Mouse (Mus musculus) layer of hippocampus, adult 9-11 months (tissue): Measurements from ENCODE around the gene Naip2.
A peak's percentile ranks its signal among the peaks of the same experiment; 100 is the strongest.
"Not testable (repeated sequence)": the region's sequence is repeated elsewhere in the genome, so short reads cannot be mapped to it uniquely, and the experiment has no call there.

Experiments
- DNase-seq: peaks from one replicate; pipeline ENCODE4 v3.0.0; 2022

Gene Naip2

DNA sequence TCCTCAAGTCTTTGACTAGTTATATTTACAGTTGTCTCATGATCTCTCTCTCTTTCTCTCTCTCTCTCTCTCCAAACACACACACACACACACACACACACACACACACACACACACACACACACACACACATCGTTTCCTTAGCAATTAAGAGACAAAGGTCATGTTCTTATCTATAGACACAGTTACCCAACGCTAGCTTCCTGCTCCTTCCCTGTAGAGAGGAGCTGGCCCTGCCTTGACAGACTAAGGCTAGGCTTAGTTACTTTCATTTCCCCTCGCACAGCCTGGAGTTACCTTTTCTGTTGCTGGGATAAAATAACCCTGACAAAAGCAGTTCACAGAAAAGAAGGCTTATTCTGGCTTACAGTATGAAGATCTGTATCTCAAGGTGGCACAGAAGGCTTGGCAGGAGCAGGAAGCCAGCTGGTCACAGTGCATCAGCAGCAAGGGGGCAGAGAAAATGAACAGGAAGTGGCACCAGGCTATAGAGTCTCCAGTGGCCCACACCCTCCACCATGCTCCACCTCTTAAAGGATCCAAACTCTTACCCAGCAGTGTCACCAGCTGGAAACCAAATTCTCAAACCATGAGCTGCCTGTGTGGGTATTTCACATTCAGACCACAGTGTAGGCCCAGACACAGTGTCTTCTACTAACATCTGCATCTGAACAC, at the start of gene Naip2:
Gene Naip2, minus strand, starts transcription at position 434 of the 675 bp plus-strand sequence.
- DNase-seq: peak; percentile 8

DNA sequence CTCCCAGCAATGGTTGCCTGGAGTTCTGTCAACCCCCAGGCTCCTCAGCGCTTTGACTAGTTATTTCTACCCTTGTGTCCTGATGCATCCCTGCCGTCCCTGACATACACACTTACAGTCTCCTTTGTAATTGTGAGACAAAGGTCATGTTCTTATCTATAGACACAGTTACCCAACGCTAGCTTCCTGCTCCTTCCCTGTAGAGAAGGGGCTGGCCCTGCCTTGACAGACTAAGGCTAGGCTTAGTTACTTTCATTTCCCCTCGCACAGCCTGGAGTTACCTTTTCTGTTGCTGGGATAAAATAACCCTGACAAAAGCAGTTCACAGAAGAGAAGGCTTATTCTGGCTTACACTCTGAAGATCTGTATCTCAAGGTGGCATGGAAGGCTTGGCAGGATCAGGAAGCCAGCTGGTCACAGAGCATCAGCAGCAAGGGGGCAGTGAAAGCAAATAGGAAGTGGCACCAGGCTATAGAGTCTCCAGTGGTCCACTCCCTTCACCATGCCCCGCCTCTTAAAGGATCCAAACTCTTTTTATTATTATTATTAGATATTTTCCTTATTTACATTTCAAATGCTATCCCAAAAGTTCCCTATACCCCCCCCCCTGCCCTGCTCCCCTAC, 45.1 kb upstream of the Naip2 start:
- not testable (repeated sequence) for DNase-seq

- not testable (repeated sequence) for DNase-seq
These were observed 44.3 kb upstream of the Naip2 start, which contains the start of gene Naip5 for GRCm38 (mm10) chr13:100246223-100246622. Naip5 (minus strand) TSS chr13:100246323.

DNA sequence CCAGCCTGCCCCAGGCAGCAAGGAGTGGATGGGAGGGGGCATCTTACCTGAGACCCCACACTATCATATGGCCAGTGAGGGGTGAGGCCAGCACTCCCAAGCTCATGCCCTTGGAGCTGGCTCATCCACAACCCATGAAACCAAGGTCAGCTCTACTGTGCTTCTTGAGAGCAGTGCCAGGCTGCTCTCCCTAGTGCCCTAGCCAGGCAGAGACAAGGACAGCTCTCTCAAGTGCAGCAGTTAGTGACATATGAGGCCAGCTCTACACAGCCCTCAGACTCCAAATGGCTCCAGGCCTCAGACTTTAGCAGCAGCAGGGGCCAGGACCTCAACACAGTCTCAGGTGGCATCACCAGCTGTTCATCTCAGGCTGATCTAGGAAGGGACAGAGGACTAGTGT, 41.8 kb upstream of the Naip2 start:
- no peak for DNase-seq

GRCm38 (mm10) chr13:100213683-100214082, 11.8 kb upstream of the Naip2 start:
- DNase-seq: not testable (repeated sequence)

DNA sequence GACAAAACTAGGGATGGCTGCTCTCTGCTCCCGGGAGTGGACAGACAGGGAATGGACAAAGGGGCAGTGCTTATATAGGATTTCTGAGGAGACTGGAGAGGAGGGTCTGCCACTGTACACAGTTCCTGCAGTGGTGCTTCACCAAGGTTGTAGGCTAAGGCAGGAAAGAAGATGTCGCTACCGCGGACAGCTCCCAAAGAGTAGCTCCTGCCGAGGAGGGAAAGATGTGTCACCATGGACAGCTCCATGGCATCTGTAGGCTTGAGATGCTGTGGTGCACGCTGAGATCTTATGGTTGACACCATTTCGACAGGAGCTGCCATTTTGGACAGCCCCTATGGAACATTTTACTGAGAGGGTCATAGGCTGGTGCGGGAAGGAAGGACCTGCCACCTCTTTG, 8.6 kb upstream of the Naip2 start:
- DNase-seq: no peak

GRCm38 (mm10) chr13:100203319-100203718, 1.4 kb upstream of the Naip2 start:
- no peak for DNase-seq

DNA sequence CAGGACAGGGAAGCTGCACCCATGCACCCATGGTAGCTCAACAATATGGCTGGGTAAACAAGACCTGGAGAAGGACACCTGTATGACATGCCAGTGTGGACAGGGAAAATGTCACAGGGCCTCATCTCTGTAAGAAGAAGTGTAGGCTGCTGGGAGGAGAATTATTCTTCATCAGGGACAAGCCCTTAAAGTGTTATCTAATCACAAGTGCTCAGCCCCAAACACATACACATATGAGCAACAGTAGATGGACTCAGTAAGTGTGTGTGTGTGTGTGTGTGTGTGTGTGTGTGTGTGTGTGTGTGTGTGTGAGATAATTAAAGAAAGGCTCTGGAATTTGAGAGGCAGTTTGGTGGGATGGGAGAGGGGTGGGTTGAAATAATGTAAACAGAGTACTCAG, 1.1 kb downstream of the Naip2 start:
- no peak for DNase-seq

DNA sequence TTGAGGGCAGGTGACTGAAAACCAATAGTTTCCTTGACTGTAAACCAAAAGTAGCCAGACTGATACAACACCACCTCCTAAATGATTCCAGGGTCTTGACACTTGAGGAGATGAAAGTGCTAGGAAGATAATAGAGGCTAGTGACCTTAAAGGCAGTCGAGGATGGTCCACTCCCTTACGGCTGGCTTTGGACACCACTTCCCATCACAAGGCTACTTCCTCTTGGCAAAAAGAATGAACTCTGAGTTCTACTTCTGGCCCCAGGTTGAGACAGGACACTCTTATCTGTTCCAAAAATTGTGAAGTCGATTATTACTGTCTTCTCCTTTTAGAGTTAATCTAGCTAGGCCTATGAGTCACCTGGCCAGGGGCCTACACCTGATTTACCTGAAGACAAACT, 6.5 kb downstream of the Naip2 start:
- no peak for DNase-seq

DNA sequence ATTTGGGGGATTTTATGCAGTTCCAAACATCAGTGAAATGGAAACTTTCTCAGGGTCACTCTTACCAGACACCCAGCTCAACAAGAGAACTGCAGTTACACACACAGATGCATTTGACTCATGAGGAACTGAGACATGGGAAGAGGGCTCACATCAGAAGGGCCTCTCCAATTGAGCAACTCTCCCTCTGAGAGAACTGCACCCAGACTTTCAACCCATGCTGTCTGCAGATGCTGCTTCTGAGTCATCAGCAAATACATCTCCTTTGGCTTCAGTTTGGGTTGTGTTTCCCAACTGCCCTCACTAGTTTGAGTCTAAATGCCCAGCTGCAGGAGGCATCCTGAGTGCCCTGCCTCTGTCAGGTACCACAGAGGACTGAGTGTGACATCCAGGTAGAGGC, 18.8 kb downstream of the Naip2 start:
- peak; percentile 60 for DNase-seq

DNA sequence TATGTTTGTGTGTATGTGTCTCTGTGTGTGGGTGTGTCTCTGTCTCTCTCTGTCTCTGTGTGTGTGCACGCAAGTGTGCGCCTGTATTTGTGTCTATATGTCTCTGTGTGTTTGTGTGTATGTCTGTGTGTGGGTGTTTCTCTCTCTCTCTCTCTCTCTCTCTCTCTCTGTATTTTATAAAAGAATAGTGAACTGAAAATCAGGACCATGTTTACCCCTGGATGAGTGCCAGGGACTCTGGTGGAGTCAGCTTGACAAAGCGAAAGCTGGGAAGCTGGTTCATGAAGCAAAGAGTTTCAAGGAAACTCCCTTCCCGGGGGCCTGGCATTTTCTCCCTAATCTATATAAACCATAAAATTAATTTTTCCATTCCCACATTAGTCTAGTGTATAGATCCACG, 27.5 kb downstream of the Naip2 start:
- not testable (repeated sequence) for DNase-seq

GRCm38 (mm10) chr13:100166378-100166777, 35.5 kb downstream of the Naip2 start:
- DNase-seq: not testable (repeated sequence)

DNA sequence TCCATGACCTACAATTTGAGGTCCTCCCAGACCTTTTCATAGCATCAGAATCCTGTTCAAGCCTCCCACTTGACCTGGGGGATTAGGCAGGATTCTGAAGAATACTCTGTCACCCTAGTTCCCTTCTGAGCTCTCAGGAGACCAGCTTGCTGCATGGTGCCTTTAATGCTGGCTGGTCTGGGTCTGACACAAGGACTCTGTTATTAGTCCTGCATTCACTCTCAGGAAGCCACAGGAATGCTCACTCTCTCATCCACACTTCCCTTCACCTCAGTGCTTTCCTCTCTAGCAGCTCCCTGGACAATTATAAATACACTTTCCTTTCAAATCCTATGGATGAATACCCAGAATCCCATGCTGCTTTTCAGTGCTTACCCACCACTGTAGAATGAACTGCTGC, 39.4 kb downstream of the Naip2 start:
- not testable (repeated sequence) for DNase-seq

GRCm38 (mm10) chr13:100161171-100161870, 40.6 kb downstream of the Naip2 start:
- DNase-seq: not testable (repeated sequence)

- DNase-seq: no peak
These were observed 45.3 kb downstream of the Naip2 start for GRCm38 (mm10) chr13:100156624-100157023.

- DNase-seq: peak; percentile 59
These were observed 49.2 kb downstream of the Naip2 start for GRCm38 (mm10) chr13:100152659-100153058.

DNA sequence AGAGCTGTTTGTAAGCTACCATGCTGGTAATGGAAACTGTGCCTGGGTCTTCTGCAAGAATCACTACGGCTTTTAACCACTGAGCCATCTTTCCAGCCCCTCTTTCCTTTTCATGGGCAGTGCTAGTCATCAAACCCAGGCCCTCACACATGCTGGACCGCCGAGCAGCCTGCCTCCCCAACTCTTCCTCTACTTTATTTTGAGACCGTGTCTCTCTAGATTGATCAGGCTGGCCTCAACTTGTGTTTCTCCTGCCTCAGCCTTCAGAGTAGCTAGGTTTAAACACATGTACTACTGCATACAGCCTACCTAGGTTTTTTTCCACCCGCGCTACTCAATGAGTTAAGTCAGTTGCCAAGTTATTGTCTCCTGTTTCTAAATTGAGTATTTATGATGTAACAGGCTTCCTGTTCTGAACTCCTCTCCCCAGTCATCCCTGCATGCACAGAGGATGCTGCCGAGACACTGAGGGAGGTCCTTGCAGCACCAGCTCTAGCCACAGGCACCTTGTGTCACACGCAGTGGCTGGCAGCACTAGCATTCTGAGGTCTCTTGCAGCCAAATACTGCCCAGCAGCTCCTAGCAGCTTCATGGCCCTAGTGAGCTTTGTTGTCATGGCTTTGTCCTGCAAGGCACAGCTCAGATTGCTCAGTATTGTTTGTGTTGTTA, 60.1 kb downstream of the Naip2 start:
- DNase-seq: peak; percentile 22

- no peak for DNase-seq
These were observed 76.6 kb downstream of the Naip2 start for GRCm38 (mm10) chr13:100125258-100125643.

DNA sequence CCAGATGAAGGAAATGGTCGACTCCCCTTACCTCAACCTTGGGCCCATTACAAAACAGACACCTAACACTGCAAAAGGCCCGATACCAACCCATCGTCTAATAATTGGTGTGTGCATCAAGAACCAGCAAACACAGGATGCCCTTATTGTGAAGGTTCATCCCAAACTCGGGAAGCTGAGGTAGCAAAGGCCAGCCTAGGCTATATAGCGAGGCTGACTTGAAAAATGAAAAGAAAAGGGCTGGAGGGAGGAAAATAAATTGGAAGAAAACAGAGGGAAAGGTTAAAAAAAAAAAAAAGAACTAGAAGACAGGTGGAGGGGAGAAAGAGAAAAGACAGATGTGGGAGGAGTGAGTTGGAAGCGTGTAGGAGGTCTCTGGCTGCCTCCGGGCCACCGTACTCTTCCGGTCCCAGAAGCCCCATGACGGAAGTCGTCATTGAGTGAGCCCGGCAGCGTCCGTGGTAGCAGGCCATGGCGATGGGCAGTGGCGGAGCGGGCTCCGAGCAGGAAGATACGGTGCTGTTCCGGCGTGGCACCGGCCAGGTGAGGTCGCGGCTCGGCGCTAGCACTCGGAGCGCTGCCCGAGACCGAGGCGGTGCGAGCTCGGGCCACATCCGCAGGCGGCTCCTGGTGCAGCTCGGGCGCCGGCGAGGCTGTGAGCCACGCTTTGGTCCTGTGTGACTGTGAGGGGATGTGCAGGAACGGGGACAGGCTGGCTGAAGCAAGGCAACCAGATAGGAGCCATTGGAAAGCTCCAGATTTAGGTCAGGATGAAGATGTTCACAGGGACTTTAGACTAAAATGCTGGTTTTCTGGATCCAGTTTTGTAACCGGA, 77.3 kb downstream of the Naip2 start, which contains the start of gene Smn1:
Gene Smn1, plus strand, starts transcription at position 430 of the 835 bp plus-strand sequence.
- peak; percentile 95 for DNase-seq

DNA sequence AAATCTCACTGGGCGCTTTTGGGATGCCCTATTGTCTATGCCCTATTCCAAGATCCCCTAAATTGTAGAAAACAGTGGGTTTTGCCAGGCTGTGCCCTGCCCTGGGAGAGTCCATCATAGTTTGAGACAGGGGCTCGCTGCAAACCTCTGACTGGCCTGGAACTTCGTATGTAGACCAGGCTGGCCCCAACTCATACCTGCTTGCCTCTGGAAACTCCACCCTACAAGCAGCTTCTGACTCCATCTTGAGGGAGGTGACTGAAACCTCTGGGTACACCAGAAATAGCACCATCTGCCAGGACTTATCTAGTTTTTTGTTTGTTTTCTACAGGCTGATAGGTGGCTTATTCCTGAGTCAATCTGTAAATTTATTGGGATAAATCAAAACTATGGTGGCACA, 77.9 kb downstream of the Naip2 start:
- DNase-seq: no peak

DNA sequence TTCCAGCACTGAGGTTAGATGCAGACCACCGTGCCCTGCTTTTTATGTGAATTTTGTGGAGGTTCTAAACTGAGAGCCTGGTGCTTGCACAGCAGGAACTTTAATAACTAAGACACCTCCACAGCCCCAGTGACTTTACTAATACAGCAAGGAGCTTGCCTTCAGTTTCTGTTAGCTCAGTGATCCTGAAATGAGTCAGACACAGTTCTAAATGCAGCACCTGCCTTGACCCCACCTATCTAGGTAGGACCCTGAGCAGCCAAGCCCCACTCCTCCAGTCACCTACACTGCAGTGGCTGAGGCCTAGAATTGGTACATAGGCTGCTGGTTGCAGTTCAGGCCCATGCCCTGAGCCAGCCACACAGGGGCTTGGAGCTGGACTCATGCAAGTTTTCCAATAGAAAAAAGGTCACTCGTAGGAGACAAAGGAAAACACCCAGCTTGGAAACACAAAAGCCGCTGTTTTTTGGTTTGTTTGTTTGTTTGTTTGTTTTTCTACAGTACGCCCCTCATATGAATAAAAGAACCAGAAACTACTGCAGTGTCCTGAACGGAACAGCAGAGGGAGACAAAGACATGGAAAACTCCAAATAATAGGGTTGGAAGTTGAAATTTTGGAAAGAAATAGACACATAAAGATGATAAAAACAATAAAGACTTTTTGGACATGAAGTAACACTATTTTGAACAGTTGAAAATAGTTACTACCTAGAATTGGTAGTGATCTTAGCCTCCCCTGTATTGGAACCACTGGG, 89.5 kb downstream of the Naip2 start:
- no peak for DNase-seq
